Mouse (Mus musculus): ENCODE measurements around the gene Rbbp6.

Rbbp6 gene

GRCm38 (mm10) chr7:122965386-122965785 is at the start of gene Rbbp6:
Rbbp6 (plus strand) TSS chr7:122965686.
- DNase-seq = no peak

- DNase-seq = peak; percentile 92
Observed at GRCm38 (mm10) chr7:122919728-122920582, 45.5 kb upstream of the Rbbp6 start.

GRCm38 (mm10) chr7:122921537-122921936 is 43.9 kb upstream of the Rbbp6 start:
- DNase-seq = peak; percentile 31

- peak; percentile 72 for DNase-seq
Observed at GRCm38 (mm10) chr7:122924256-122924655, 41.2 kb upstream of the Rbbp6 start.

GRCm38 (mm10) chr7:122930494-122930893 is 35.0 kb upstream of the Rbbp6 start:
- DNase-seq = peak; percentile 94

- peak; percentile 16 for DNase-seq
Observed at GRCm38 (mm10) chr7:122932171-122932570, 33.3 kb upstream of the Rbbp6 start.

- DNase-seq = peak; percentile 25
Observed at GRCm38 (mm10) chr7:122936626-122937025, 28.9 kb upstream of the Rbbp6 start.

- DNase-seq = no peak
Observed at GRCm38 (mm10) chr7:122938197-122938596, 27.3 kb upstream of the Rbbp6 start.

- peak; percentile 84 for DNase-seq
Observed at GRCm38 (mm10) chr7:122939181-122939580, 26.3 kb upstream of the Rbbp6 start.

GRCm38 (mm10) chr7:122940371-122941075 is 25.0 kb upstream of the Rbbp6 start:
- DNase-seq = peak; percentile 84

- DNase-seq = no peak
Observed at GRCm38 (mm10) chr7:122942111-122942510, 23.4 kb upstream of the Rbbp6 start.

- DNase-seq = peak; percentile 95
Observed at GRCm38 (mm10) chr7:122945149-122945548, 20.3 kb upstream of the Rbbp6 start.

GRCm38 (mm10) chr7:122949268-122949667 is 16.2 kb upstream of the Rbbp6 start:
- peak; percentile 66 for DNase-seq

- peak; percentile 61 for DNase-seq
Observed at GRCm38 (mm10) chr7:122951464-122951863, 14.0 kb upstream of the Rbbp6 start.

GRCm38 (mm10) chr7:122952066-122952465 is 13.4 kb upstream of the Rbbp6 start:
- DNase-seq = peak; percentile 64

- DNase-seq = peak; percentile 68
Observed at GRCm38 (mm10) chr7:122954451-122955225, 10.8 kb upstream of the Rbbp6 start.

GRCm38 (mm10) chr7:122955226-122955955 is 10.1 kb upstream of the Rbbp6 start:
- peak; percentile 97 for DNase-seq

- DNase-seq = no peak
Observed at GRCm38 (mm10) chr7:122968751-122969150, 3.3 kb downstream of the Rbbp6 start.

GRCm38 (mm10) chr7:122969231-122970032 is 3.9 kb downstream of the Rbbp6 start:
- peak; percentile 99 for DNase-seq

- DNase-seq = peak; percentile 97
Observed at GRCm38 (mm10) chr7:122970119-122970781, 4.8 kb downstream of the Rbbp6 start.

GRCm38 (mm10) chr7:122970864-122971420 is 5.5 kb downstream of the Rbbp6 start:
- DNase-seq = peak; percentile 85
